Mouse (Mus musculus) G1E (cell line): Measurements from ENCODE around the gene Pcgf6.

Source experiments
- CTCF ChIP-seq: IDR thresholded peaks from 2 replicates; pipeline ENCODE4 v1.5.1; 2012; ENCODE audit warnings: low read depth, low read length, inconsistent platforms, mixed read lengths
- GATA1 ChIP-seq: IDR thresholded peaks from 2 replicates; pipeline ENCODE4 v1.6.1; 2012; ENCODE audit warnings: borderline replicate concordance, low read length, inconsistent platforms, mixed read lengths
- GATA2 ChIP-seq: IDR thresholded peaks from 2 replicates; pipeline ENCODE4 v1.6.1; 2012; ENCODE audit warnings: low read depth, low read length, inconsistent platforms, borderline replicate concordance
- POLR2AphosphoS5 ChIP-seq: IDR thresholded peaks from 2 replicates; pipeline ENCODE4 v1.6.1; 2012; ENCODE audit warnings: low read depth, low read length, inconsistent platforms; ENCODE audit not compliant: insufficient replicate concordance

DNA sequence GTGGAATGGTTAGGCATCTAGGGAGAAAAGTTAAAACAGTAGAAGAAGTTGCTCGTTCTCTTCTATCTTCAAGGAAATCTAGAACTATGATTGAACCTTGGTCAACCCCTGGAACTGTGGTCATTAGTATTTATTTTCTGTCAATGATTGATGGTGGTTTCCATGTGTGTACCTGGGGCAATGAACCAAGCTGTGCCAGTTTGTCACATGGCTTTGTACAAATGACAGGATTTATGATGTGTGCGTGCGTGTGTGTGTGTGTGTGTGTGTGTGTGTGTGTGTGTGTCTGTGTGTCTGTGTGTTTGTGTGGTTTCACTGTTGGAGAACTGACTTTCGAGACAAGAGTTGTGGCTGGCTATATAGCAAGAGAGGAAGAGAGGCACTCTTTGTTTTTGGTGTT is 2.8 kb upstream of the Pcgf6 start:
- TF ChIP-seq CTCF (no peak), GATA1 (no peak), GATA2 (no peak), POLR2AphosphoS5 (no peak)
